Mouse (Mus musculus): ENCODE results near the gene Mok. TPM values are rescaled to one million over a fixed set of nuclear protein-coding genes. Genes with fewer than 3 reads are reported as not detected.

Gene Mok
- total RNA-seq, 2 experiments from 2014 or later, result 0.80 to 1.4 TPM

- DNase-seq, result no peak
Observed at GRCm38 (mm10) chr12:110769660-110770297, 71.0 kb downstream of the Mok start.

- no peak for DNase-seq
Observed at GRCm38 (mm10) chr12:110768562-110768961, 72.2 kb downstream of the Mok start.

GRCm38 (mm10) chr12:110764531-110764930 is 76.2 kb downstream of the Mok start:
- peak in 1 of 2 experiments; percentile 13 for DNase-seq

- no peak for DNase-seq
Observed at GRCm38 (mm10) chr12:110762321-110762720, 78.4 kb downstream of the Mok start.

GRCm38 (mm10) chr12:110758932-110759331 is 81.8 kb downstream of the Mok start:
- DNase-seq, result no peak

Other genes starting within 250 kb of the Mok start
- 100 to 1,000 TPM; 131 to 138 TPM for gene Dync1h1, start 239.5 kb downstream of the Mok start, total RNA-seq (2021)
- gene 1700001K19Rik, start 158.3 kb downstream of the Mok start, total RNA-seq (2021), result not detected
- 100 to 1,000 TPM; 261 to 408 TPM for gene Hsp90aa1, start 138.2 kb downstream of the Mok start, total RNA-seq (2021)
- 10 to 100 TPM; 31.0 to 32.1 TPM for gene Wdr20, start 103.0 kb downstream of the Mok start, total RNA-seq (2021)
- gene Zfp839, start 9.3 kb upstream of the Mok start, total RNA-seq (2021), result 10 to 100 TPM; 10.3 to 11.4 TPM
- gene Cinp, start 48.2 kb upstream of the Mok start, total RNA-seq (2021), result 10 to 100 TPM; 26.9 to 29.5 TPM
- gene Tecpr2, start 48.3 kb upstream of the Mok start, total RNA-seq (2021), result 1 to 10 TPM; 5.1 to 6.0 TPM
- gene Ankrd9, start 138.1 kb upstream of the Mok start, total RNA-seq (2021), result 10 to 100 TPM; 59.5 to 68.0 TPM
- 10 to 100 TPM; 14.7 to 15.0 TPM for gene Rcor1, start 198.4 kb upstream of the Mok start, total RNA-seq (2021)

All from heart, adult 18-20 months (tissue).